In the genomic region with DNA sequence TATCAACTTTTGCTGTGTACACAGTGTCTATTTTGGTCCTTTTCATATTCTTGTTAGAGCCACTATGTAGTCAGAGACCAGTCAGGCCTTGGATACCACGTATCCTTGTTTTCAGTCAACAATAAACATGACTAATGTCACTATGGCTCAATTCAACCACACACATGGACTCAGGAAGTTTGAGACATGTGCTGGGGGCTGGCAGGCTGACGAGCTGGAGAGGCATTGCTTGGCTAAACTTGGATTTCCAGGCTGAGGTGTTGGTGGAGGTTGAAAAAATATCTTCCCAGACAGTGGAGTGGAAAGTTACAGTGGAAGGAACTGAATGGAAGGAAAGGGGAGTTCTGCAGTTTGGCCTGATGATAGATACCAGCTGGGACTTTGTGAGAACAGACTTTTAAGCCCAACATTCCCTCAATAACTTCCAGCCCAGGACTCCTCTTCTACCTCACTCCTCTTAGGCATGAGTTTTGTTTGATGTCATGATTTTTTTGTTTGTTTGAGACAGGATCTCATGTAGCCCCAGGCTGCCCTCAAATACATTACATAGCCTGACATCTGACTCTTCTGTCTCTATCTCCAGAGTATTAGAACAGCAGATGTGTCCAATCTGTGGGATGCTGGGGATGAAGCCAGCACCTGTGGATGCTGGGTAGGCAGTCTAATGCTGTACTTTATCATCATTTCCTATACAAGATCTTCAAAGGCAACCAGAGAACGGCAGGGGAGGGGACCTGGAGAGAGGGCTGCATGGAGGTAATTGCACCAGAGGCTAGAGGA, we compare ENCODE assay signal across 12 mouse cellular contexts. TPM values are rescaled to one million over a fixed set of nuclear protein-coding genes. Genes with fewer than 3 reads are reported as not detected.
DNase-seq lines count a peak whose midpoint lies in the region; ATAC-seq and TF ChIP-seq lines count a peak whose summit lies in the region.
"Had no signal": no experiment of that assay in that cellular context is flagged by ENCODE, and none has a peak within 500 bp of the region (broad histone marks: within the 10 kb centered on the region; RNA-seq: fewer than 3 reads in every experiment).

No protein-coding gene starts in this region.

- DNase-seq in frontal cortex, postnatal 10 days (ENCODE audit: low spot score in 2 of 2), result no peak
- DNase-seq in left cerebral cortex, adult 2 months (ENCODE audit: extremely low spot score in 1 of 2, low spot score in 2 of 2), result peak in 1 of 2 experiments; percentile 60
- no peak for DNase-seq in left cerebral cortex, postnatal 10 days (ENCODE audit: extremely low spot score in 1 of 2, low spot score in 2 of 2)
- peak; percentile 54 for DNase-seq in adipocyte (ENCODE audit: low spot score)
- no peak for DNase-seq in ovary, adult 18-20 months (ENCODE audit: low spot score)
- DNase-seq in frontal cortex, postnatal 25 days (ENCODE audit: low spot score in 2 of 2), result no peak
- DNase-seq: midbrain, embryonic 14.5 days had no signal

- peak; percentile 84 for ATAC-seq in frontal cortex, adult (ENCODE audit: low TSS enrichment)
- peak; percentile 14 for ATAC-seq in inflammation-experienced regulatory T-cells, adult 6 months
- ATAC-seq: CD4-positive, CD25-positive, alpha-beta regulatory T cell, adult 4 months had no signal

- H3K4me3 ChIP-seq in left cerebral cortex, adult 2 months, result no peak overlapping the region
- H3K4me3 ChIP-seq: stomach, embryonic 15.5 days had no signal

- intact Hi-C loops in left cerebral cortex, adult 2 months (cut with DNase I), result no loop called here
- intact Hi-C loops in left cerebral cortex, postnatal 10 days (cut with DNase I), result no loop called here

- H3K27ac ChIP-seq in left cerebral cortex, adult 2 months, result peak overlapping the region; percentile 63
- H3K27ac ChIP-seq: liver, embryonic 14.5 days; stomach, embryonic 15.5 days had no signal

- TF ChIP-seq CTCF in left cerebral cortex, adult 2 months (IDR thresholded peaks at IDR 0.05), result no peak

RNA-seq across cellular contexts. Expression of gene Kmt2e, which starts 39.7 kb away (rescaled TPM):
- total RNA-seq in left cerebral cortex, adult 2 months (2021), result 100 to 1,000 TPM; 101 to 102 TPM
- 100 to 1,000 TPM; 126 TPM for total RNA-seq in left cerebral cortex, postnatal 10 days (2021)
- polyA plus RNA-seq in inflammation-experienced regulatory T-cells, adult 6 months (2017; shearing (Covaris generic)), result 100 to 1,000 TPM; 200 to 243 (median 210) TPM
